Comparison of ENCODE assay signal across 29 mouse cellular contexts in genomic region chr4:107150991-107151390, GRCm38 (mm10). TPM values are rescaled to one million over a fixed set of nuclear protein-coding genes. Genes with fewer than 3 reads are reported as not detected.
A peak's percentile ranks its signal among the peaks of the same experiment; 100 is the strongest.
DNase-seq lines count a peak whose midpoint lies in the region; TF ChIP-seq lines count a peak whose summit lies in the region.
"Had no signal": no experiment of that assay in that cellular context is flagged by ENCODE, and none has a peak within 500 bp of the region (broad histone marks: within the 10 kb centered on the region; RNA-seq: fewer than 3 reads in every experiment).

No protein-coding gene starts in this region.

- peak overlapping the region; percentile 36 for H3K27ac ChIP-seq in left cerebral cortex, adult 2 months
- H3K27ac ChIP-seq: forebrain, embryonic 13.5 days; heart, adult 2 months; hindbrain, embryonic 14.5 days; limb, embryonic 13.5 days; lung, embryonic 15.5 days; midbrain, embryonic 12.5 days; neural tube, embryonic 13.5 days; stomach, embryonic 15.5 days had no signal

- peak; percentile 36 to 60 for DNase-seq in frontal cortex, postnatal 36 days (ENCODE audit: low spot score in 2 of 2)
- no peak for DNase-seq in frontal cortex, postnatal 10 days (ENCODE audit: low spot score in 2 of 2)
- peak; percentile 31 to 42 for DNase-seq in left cerebral cortex, adult 2 months (ENCODE audit: extremely low spot score in 1 of 2, low spot score in 2 of 2)
- DNase-seq in left cerebral cortex, adult 11 months (ENCODE audit: low spot score): no peak
- peak; percentile 57 to 63 for DNase-seq in right cerebral cortex, postnatal 10 days (ENCODE audit: low spot score in 2 of 2)
- no peak for DNase-seq in retina, postnatal 1 day
- DNase-seq in lung, postnatal 25 days (ENCODE audit: low spot score): no peak
- DNase-seq: adrenal gland, postnatal 10 days; cerebellum, adult 11 months; cerebellum, adult 9-10 months; cerebellum, postnatal 36 days; heart, adult 2 months; kidney, adult 11 months; kidney, postnatal 14 days; lung, postnatal 36 days; thymus, adult 18-20 months; thymus, postnatal 25 days had no signal

- intact Hi-C loops in left cerebral cortex, adult 2 months (cut with DNase I): no loop called here

- H3K4me3 ChIP-seq in left cerebral cortex, adult 2 months: no peak overlapping the region
- H3K4me3 ChIP-seq: forebrain, embryonic 13.5 days; heart, adult 2 months; heart, embryonic 12.5 days; limb, embryonic 13.5 days; lung, embryonic 15.5 days; midbrain, embryonic 12.5 days; neural tube, embryonic 13.5 days; stomach, embryonic 15.5 days had no signal

- no peak for TF ChIP-seq CTCF in left cerebral cortex, adult 2 months (IDR thresholded peaks at IDR 0.05)

RNA-seq across cellular contexts. Expression of gene Tmem59, which starts 27.2 kb away (rescaled TPM):
- total RNA-seq in left cerebral cortex, adult 2 months (2021): 100 to 1,000 TPM; 217 to 233 TPM

RNA-seq across cellular contexts. Expression of gene Tceanc2, which starts 27.9 kb away (rescaled TPM):
- 10 to 100 TPM; 13.9 to 16.1 TPM for total RNA-seq in left cerebral cortex, adult 2 months (2021)

RNA-seq across cellular contexts. Expression of gene Cdcp2, which starts 54.3 kb away (rescaled TPM):
- total RNA-seq in left cerebral cortex, adult 2 months (2021): not detected
- total RNA-seq: gastrocnemius, adult 8-10 months; gastrocnemius, postnatal 4 days; heart, adult 2 months; hematopoietic stem cell, adult 5-6 weeks; layer of hippocampus, adult 18-20 months had no signal

RNA-seq across cellular contexts. Expression of gene Ldlrad1, which starts 58.0 kb away (rescaled TPM):
- not detected for total RNA-seq in left cerebral cortex, adult 2 months (2021)
- total RNA-seq: gastrocnemius, adult 8-10 months; heart, adult 2 months; layer of hippocampus, adult 18-20 months had no signal

Comparison
In these comparisons a context has a peak if more than half of its experiments do, and no peak if none do; other contexts are left out.
1. DNase-seq: peak in frontal cortex, postnatal 36 days (2 of 2), left cerebral cortex, adult 2 months (2 of 2) and right cerebral cortex, postnatal 10 days (2 of 2); none in frontal cortex, postnatal 10 days (0 of 2), left cerebral cortex, adult 11 months (single experiment), retina, postnatal 1 day (single experiment) and lung, postnatal 25 days (single experiment).